16 mouse cellular contexts compared by ENCODE assay signal in the genomic region with DNA sequence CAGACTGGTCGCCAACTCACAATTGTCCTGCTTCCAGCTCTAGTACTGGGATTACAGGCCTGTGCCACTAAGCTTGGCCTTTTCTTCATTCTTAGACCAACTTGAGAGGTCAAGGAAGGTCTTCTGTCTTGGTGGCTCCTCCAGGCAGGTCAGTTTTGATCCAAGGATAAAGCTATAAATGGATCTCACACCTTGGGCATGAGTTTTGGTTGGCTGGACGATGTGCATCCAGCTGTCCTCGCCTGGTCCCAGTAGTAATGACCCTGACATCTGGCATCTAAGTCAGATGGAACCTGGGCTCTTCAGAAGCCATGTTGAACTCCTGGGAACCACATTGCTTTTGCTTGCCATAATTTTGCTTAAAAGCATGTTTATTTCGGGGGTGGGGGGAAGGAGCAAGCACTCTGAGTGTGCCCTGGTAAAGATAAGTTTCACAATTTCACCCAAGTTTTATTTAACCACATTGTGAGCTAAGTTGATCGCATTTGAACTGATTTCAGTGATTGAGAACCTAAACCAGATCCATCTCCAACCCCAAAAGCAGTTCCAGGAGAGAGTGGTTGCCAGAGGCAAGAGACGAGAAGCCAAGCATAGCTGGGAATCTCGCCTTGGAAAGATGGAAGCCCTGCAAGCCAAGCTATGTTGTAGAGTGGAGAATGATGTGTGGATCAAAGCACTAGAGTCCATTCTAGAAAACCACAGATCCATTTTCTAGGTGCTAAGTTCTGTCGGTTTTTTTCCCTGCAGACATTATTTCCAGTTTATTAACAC.
"Had no signal": no experiment of that assay in that cellular context is flagged by ENCODE, and none has a peak within 500 bp of the region (broad histone marks: within the 10 kb centered on the region; RNA-seq: fewer than 3 reads in every experiment).

No protein-coding gene starts in this region.

- H3K27me3 ChIP-seq: limb, embryonic 12.5 days; liver, embryonic 13.5 days; lung, embryonic 15.5 days; midbrain, embryonic 13.5 days; neural tube, embryonic 15.5 days; stomach, embryonic 15.5 days had no signal

- H3K9ac ChIP-seq: limb, embryonic 12.5 days; liver, embryonic 13.5 days; liver, postnatal 0 days; lung, embryonic 15.5 days; midbrain, embryonic 13.5 days; neural tube, embryonic 15.5 days; stomach, embryonic 15.5 days had no signal

- DNase-seq: kidney, postnatal 25 days; layer of hippocampus, postnatal 36 days; liver; liver, embryonic 13.5 days; liver, postnatal 0 days; lung, postnatal 14 days; right cerebral cortex, postnatal 4 days; thymus, adult 2 months; thymus, postnatal 25 days had no signal

- H3K4me1 ChIP-seq: liver, embryonic 13.5 days had no signal

- H3K36me3 ChIP-seq: limb, embryonic 12.5 days; liver, embryonic 13.5 days; lung, embryonic 15.5 days; midbrain, embryonic 13.5 days; neural tube, embryonic 15.5 days; stomach, embryonic 15.5 days had no signal

- H3K27ac ChIP-seq: limb, embryonic 12.5 days; liver, embryonic 13.5 days; lung, embryonic 15.5 days; macrophage; midbrain, embryonic 13.5 days; neural tube, embryonic 15.5 days; stomach, embryonic 15.5 days had no signal

- H3K4me3 ChIP-seq: limb, embryonic 12.5 days; liver, embryonic 13.5 days; lung, embryonic 15.5 days; midbrain, embryonic 13.5 days; myocyte; neural tube, embryonic 15.5 days; stomach, embryonic 15.5 days had no signal
